Mouse (Mus musculus): ENCODE measurements around the gene Gfy. TPM values are rescaled to one million over a fixed set of nuclear protein-coding genes. Genes with fewer than 3 reads are reported as not detected.

Gene Gfy
- total RNA-seq, 1 experiment, result not detected

- TF ChIP-seq ZNF384 (IDR thresholded peaks at IDR 0.05; ENCODE audit: low read depth, low read length), result no peak
- TF ChIP-seq HCFC1 (IDR thresholded peaks at IDR 0.05; ENCODE audit: borderline replicate concordance, insufficient read depth, low read length), result no peak
- TF ChIP-seq MAFK (IDR thresholded peaks at IDR 0.05; ENCODE audit: insufficient read depth, low read depth, low read length), result no peak
- TF ChIP-seq CHD2 (IDR thresholded peaks at IDR 0.05; ENCODE audit: low read depth, low read length), result no peak
- TF ChIP-seq ZC3H11A (IDR thresholded peaks at IDR 0.05; ENCODE audit: borderline replicate concordance, low read depth, low read length), result no peak
- H3K36me3 ChIP-seq (ENCODE audit: control insufficient read depth, insufficient read depth, low read length, poor library complexity, severe bottlenecking), result peaks cover 4% of the 10 kb centered on the region; the same call in 1 of the 2 replicates
- H3K9me3 ChIP-seq (ENCODE audit: control insufficient read depth, insufficient read depth, low read depth, low read length), result no peaks in the 10 kb centered on the region
- no peak overlapping the region for H3K27ac ChIP-seq (ENCODE audit: insufficient read depth, low read depth, low read length, poor library complexity, severe bottlenecking)
- H3K4me3 ChIP-seq (ENCODE audit: insufficient read depth in 1 of 2, low read depth in 1 of 2, low read length in 2 of 2, poor library complexity in 1 of 2, severe bottlenecking in 1 of 2), result peak overlapping the region in 1 of 2 experiments; percentile 72; a peak in 2 of 4 replicates
- peaks cover 4 to 16% of the 10 kb centered on the region in 2 experiments; a peak in 2 of 4 replicates for H3K4me1 ChIP-seq (ENCODE audit: control insufficient read depth in 2 of 2, insufficient read depth in 2 of 2, low read length in 2 of 2, poor library complexity in 1 of 2)
- H3K9ac ChIP-seq (ENCODE audit: insufficient read depth, low read depth, low read length, poor library complexity, severe bottlenecking), result no peak overlapping the region
- no peak for DNase-seq (ENCODE audit: low read depth, low spot score)
- in situ Hi-C loops (cut with MboI; ENCODE audit: low sequenced_read_pairs in 2 of 2, unreplicated experiment in 2 of 2), result no loop called here
Measured at GRCm38 (mm10) chr7:45212356-45212755, 33.0 kb upstream of the Gfy start.

- peaks cover 4 to 11% of the 10 kb centered on the region in 2 experiments; a peak in 1 of 4 replicates for H3K4me1 ChIP-seq (ENCODE audit: control insufficient read depth in 2 of 2, insufficient read depth in 2 of 2, low read length in 2 of 2, poor library complexity in 1 of 2)
- no peaks in the 10 kb centered on the region for H3K36me3 ChIP-seq (ENCODE audit: control insufficient read depth, insufficient read depth, low read length, poor library complexity, severe bottlenecking)
- TF ChIP-seq MAFK (IDR thresholded peaks at IDR 0.05; ENCODE audit: insufficient read depth, low read depth, low read length), result no peak
- no peak for TF ChIP-seq ZC3H11A (IDR thresholded peaks at IDR 0.05; ENCODE audit: borderline replicate concordance, low read depth, low read length)
- TF ChIP-seq HCFC1 (IDR thresholded peaks at IDR 0.05; ENCODE audit: borderline replicate concordance, insufficient read depth, low read length), result no peak
- no peak; the same call in 1 of the 2 replicates for TF ChIP-seq CHD2 (IDR thresholded peaks at IDR 0.05; ENCODE audit: low read depth, low read length)
- no peak for TF ChIP-seq ZNF384 (IDR thresholded peaks at IDR 0.05; ENCODE audit: low read depth, low read length)
- H3K4me3 ChIP-seq (ENCODE audit: insufficient read depth in 1 of 2, low read depth in 1 of 2, low read length in 2 of 2, poor library complexity in 1 of 2, severe bottlenecking in 1 of 2), result peak within 1 kb of the TSS; percentile 54 to 72
- H3K9ac ChIP-seq (ENCODE audit: insufficient read depth, low read depth, low read length, poor library complexity, severe bottlenecking), result no peak within 1 kb of the TSS
- H3K27ac ChIP-seq (ENCODE audit: insufficient read depth, low read depth, low read length, poor library complexity, severe bottlenecking), result no peak within 1 kb of the TSS
- in situ Hi-C loops (cut with MboI; ENCODE audit: low sequenced_read_pairs in 2 of 2, unreplicated experiment in 2 of 2), result no loop called here
- H3K9me3 ChIP-seq (ENCODE audit: control insufficient read depth, insufficient read depth, low read depth, low read length), result no peaks in the 10 kb centered on the region
- DNase-seq (ENCODE audit: low read depth, low spot score), result no peak
Measured at GRCm38 (mm10) chr7:45211851-45212251, 32.5 kb upstream of the Gfy start, which contains the start of gene Dkkl1. Dkkl1 (minus strand) TSS chr7:45212147.

GRCm38 (mm10) chr7:45211070-45211469 is 31.7 kb upstream of the Gfy start:
- TF ChIP-seq ZNF384 (IDR thresholded peaks at IDR 0.05; ENCODE audit: low read depth, low read length), result no peak
- TF ChIP-seq HCFC1 (IDR thresholded peaks at IDR 0.05; ENCODE audit: borderline replicate concordance, insufficient read depth, low read length), result no peak
- TF ChIP-seq CHD2 (IDR thresholded peaks at IDR 0.05; ENCODE audit: low read depth, low read length), result no peak
- no peak for TF ChIP-seq ZC3H11A (IDR thresholded peaks at IDR 0.05; ENCODE audit: borderline replicate concordance, low read depth, low read length)
- no peak for TF ChIP-seq MAFK (IDR thresholded peaks at IDR 0.05; ENCODE audit: insufficient read depth, low read depth, low read length)
- no peak for DNase-seq (ENCODE audit: low read depth, low spot score)
- Histone ChIP-seq H3K27ac (ENCODE audit: insufficient read depth, low read depth, low read length, poor library complexity, severe bottlenecking) (no peak overlapping the region), H3K4me1 (ENCODE audit: control insufficient read depth in 2 of 2, insufficient read depth in 2 of 2, low read length in 2 of 2, poor library complexity in 1 of 2) (peaks cover 4 to 10% of the 10 kb centered on the region in 2 experiments; a peak in 1 of 4 replicates), H3K36me3 (ENCODE audit: control insufficient read depth, insufficient read depth, low read length, poor library complexity, severe bottlenecking) (no peaks in the 10 kb centered on the region), H3K4me3 (ENCODE audit: insufficient read depth in 1 of 2, low read depth in 1 of 2, low read length in 2 of 2, poor library complexity in 1 of 2, severe bottlenecking in 1 of 2) (no peak overlapping the region; a peak in 2 of 4 replicates), H3K9ac (ENCODE audit: insufficient read depth, low read depth, low read length, poor library complexity, severe bottlenecking) (no peak overlapping the region), H3K9me3 (ENCODE audit: control insufficient read depth, insufficient read depth, low read depth, low read length) (no peaks in the 10 kb centered on the region)
- in situ Hi-C loops (cut with MboI; ENCODE audit: low sequenced_read_pairs in 2 of 2, unreplicated experiment in 2 of 2), result no loop called here

- DNase-seq (ENCODE audit: low read depth, low spot score), result no peak
- Histone ChIP-seq H3K9ac (ENCODE audit: insufficient read depth, low read depth, low read length, poor library complexity, severe bottlenecking) (no peak overlapping the region), H3K27ac (ENCODE audit: insufficient read depth, low read depth, low read length, poor library complexity, severe bottlenecking) (no peak overlapping the region), H3K36me3 (ENCODE audit: control insufficient read depth, insufficient read depth, low read length, poor library complexity, severe bottlenecking) (no peaks in the 10 kb centered on the region), H3K4me1 (ENCODE audit: control insufficient read depth in 2 of 2, insufficient read depth in 2 of 2, low read length in 2 of 2, poor library complexity in 1 of 2) (peaks cover 2 to 14% of the 10 kb centered on the region in 2 experiments; a peak in 1 of 4 replicates), H3K4me3 (ENCODE audit: insufficient read depth in 1 of 2, low read depth in 1 of 2, low read length in 2 of 2, poor library complexity in 1 of 2, severe bottlenecking in 1 of 2) (no peak overlapping the region), H3K9me3 (ENCODE audit: control insufficient read depth, insufficient read depth, low read depth, low read length) (no peaks in the 10 kb centered on the region)
- in situ Hi-C loops (cut with MboI; ENCODE audit: low sequenced_read_pairs in 2 of 2, unreplicated experiment in 2 of 2), result no loop called here
- TF ChIP-seq CHD2 (IDR thresholded peaks at IDR 0.05; ENCODE audit: low read depth, low read length), result no peak
- TF ChIP-seq ZC3H11A (IDR thresholded peaks at IDR 0.05; ENCODE audit: borderline replicate concordance, low read depth, low read length), result no peak
- no peak for TF ChIP-seq HCFC1 (IDR thresholded peaks at IDR 0.05; ENCODE audit: borderline replicate concordance, insufficient read depth, low read length)
- TF ChIP-seq MAFK (IDR thresholded peaks at IDR 0.05; ENCODE audit: insufficient read depth, low read depth, low read length), result no peak
Measured at GRCm38 (mm10) chr7:45208260-45208659, 28.9 kb upstream of the Gfy start.

Data from ES-E14 (cell line).